Mouse (Mus musculus) cerebellum, adult 2 months (tissue): Measurements from ENCODE around the gene Elmo1.

ENCODE experiments used
- CTCF ChIP-seq: fragments of 200-500 bp; IDR thresholded peaks from 2 replicates; pipeline ENCODE4 v1.5.1; 2011; ENCODE audit warnings: low read depth, mild to moderate bottlenecking, control low read depth, low read length, moderate library complexity, borderline replicate concordance; ENCODE audit not compliant: insufficient read depth
- POLR2A ChIP-seq: fragments of 200-500 bp; IDR thresholded peaks from 2 replicates; pipeline ENCODE4 v1.6.1; 2011; ENCODE audit warnings: low read length, control low read depth, borderline replicate concordance; ENCODE audit not compliant: insufficient read depth

- TF ChIP-seq CTCF (no peak), POLR2A (no peak)
Observed at GRCm38 (mm10) chr13:20464161-20464560, 373.8 kb downstream of the Elmo1 start.
